Mouse (Mus musculus) ovary, postnatal 36 days (tissue): Measurements from ENCODE around the gene Apof.
A peak's percentile ranks its signal among the peaks of the same experiment; 100 is the strongest.
"Not testable (repeated sequence)": the region's sequence is repeated elsewhere in the genome, so short reads cannot be mapped to it uniquely, and the experiment has no call there.

ENCODE experiments used
- DNase-seq: peaks from one replicate; pipeline ENCODE4 v3.0.0; 2022; ENCODE audit warnings: low spot score, mixed read lengths

Gene Apof

GRCm38 (mm10) chr10:128258953-128259352 is 9.5 kb upstream of the Apof start:
- no peak for DNase-seq

- DNase-seq = no peak
These were observed 8.5 kb upstream of the Apof start for GRCm38 (mm10) chr10:128259946-128260345.

DNA sequence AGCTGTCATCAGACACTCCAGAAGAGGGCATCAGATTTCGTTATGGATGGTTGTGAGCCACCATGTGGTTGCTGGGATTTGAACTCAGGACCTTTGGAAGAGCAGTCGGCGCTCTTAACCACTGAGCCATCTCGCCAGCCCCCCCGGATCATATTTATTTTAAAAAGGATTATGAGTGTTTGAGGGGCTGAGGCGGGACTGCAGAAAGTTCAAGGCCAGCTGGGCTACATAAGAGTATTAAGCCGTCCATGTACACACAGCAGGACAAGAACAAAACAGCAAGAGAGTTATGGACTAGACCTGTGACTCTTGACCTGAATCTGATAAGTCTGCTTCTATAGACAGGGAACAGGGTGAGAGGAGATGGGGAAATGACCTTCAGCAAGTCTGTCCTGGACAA is 8.1 kb upstream of the Apof start:
- not testable (repeated sequence) for DNase-seq

DNA sequence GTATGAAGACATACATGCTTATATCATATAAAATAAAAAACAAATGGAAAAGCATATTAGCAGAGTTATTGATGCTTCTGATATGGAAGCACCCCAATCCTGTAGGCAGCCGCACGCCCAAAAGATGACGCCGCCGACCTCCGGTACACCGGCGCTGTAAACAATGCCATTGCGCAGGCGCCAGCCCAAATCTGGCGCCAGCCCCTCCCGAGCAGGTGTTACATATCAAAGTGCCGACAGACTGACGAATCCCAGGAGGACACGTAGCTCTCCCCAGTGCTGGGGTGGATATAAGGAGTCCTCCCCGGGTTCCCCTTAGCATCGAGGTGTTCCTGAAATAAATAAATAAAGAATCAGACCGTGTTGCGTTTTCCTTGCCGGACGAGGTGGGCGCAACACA is 6.2 kb upstream of the Apof start:
- DNase-seq = no peak

GRCm38 (mm10) chr10:128263393-128264310 is 4.8 kb upstream of the Apof start:
- DNase-seq = no peak

GRCm38 (mm10) chr10:128269206-128269910 is 887 bp downstream of the Apof start:
- no peak for DNase-seq

GRCm38 (mm10) chr10:128270287-128270841 is 1.9 kb downstream of the Apof start, which contains the start of gene Stat2:
Gene Stat2, plus strand, starts transcription at chr10:128270559.
- DNase-seq = peak; percentile 95

DNA sequence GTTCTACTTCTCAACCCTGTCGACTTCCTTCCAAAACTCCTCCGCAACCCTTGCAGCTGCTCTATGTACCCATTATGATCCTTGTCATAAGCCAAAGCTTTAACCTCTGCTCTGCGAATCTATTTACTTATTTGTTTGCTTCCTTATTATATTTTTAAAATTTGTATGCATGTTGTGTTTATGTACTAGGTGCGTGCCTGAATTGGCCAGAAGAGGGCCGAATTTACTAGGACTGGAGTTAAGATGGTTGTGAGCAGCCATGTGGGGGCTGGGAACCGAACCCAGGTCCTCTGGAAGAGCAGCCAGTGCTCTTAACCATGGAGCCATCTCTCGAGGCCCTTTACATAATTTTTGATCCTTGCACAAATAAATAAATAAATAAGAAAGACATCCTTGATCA is 2.4 kb downstream of the Apof start:
- DNase-seq = no peak

DNA sequence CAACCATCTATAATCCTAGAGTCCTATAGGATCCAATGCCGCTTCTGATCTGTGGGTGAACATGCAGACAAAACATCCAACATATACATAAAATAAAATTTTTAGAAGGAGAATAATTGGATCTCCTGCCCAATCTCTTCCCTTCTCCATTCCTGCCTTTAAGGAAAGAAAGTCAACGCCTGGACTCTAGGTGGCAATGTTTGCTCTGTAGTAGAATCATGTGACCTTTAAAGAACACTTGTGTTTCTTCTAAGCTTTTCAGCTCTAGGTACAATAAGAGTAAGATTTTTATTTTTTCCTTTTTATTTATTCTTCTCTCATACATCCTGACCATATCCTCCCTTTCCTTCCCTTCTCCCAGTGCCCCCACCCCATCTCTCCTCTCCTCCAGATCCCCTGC is 3.4 kb downstream of the Apof start:
- no peak for DNase-seq

DNA sequence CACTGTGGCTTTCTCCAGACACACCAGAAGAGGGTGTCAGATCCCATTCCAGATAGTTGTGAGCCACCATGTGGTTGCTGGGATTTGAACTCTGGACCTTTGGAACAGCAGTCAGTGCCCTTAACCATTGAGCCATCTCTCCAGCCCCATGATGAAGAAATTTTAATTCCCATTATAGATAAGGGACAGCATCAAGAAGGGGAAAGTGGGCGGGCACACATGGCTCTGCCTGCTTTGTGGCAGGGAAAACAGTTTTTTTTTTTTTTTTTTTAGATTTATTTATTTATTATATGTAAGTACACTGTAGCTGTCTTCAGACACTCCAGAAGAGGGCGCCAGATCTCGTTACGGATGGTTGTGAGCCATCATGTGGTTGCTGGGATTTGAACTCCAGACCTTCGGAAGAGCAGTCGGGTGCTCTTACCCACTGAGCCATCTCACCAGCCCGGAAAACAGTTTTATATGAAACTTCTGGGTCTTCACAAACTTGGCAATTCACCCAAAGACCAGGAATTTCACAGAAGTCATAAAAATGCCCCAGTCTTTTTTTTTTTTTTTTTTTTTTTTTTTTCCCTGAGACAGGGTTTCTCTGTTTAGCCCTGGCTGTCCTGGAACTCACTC is 4.5 kb downstream of the Apof start:
- DNase-seq = not testable (repeated sequence)

- not testable (repeated sequence) for DNase-seq
These were observed 6.9 kb downstream of the Apof start for GRCm38 (mm10) chr10:128275374-128275773.

DNA sequence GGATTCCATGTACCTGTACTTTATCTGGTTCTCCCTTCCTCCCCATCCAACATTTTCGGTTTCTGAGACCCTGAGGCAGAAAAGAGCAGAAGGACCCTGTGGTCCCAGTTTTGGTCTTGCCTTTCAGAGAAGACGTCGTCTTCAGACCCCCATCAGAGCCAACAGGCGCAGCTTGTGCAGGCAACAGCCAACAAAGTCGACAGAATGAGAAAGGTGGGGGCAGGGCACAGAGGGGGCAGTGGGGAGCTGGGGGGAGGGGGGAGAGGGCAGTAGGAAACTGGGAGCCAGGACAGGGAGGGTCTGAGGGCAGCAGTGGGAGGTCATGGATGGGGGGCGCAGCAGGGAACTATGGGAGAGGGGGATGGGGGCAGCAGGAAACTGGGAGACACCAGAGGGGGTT is 9.7 kb downstream of the Apof start:
- DNase-seq = no peak

DNA sequence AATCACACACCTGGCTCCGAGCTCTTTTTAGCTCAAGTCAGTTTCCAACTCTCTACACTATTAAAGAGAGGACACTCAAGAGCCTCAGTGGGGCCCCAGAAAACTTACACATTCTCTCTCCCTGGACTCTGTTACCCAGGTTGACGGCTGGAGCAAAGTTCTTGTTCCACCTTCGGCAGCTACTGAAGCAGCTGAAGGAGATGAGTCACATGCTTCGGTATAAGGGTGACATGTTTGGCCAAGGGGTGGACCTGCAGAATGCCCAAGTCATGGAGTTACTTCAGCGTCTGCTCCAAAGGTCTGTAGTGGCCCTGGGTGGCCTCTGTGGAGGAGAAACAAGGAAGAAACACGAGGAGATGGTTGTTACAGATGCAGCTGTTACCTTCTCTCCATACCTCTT is 12.5 kb downstream of the Apof start:
- no peak for DNase-seq

GRCm38 (mm10) chr10:128281682-128282081 is 13.2 kb downstream of the Apof start:
- DNase-seq = no peak

DNA sequence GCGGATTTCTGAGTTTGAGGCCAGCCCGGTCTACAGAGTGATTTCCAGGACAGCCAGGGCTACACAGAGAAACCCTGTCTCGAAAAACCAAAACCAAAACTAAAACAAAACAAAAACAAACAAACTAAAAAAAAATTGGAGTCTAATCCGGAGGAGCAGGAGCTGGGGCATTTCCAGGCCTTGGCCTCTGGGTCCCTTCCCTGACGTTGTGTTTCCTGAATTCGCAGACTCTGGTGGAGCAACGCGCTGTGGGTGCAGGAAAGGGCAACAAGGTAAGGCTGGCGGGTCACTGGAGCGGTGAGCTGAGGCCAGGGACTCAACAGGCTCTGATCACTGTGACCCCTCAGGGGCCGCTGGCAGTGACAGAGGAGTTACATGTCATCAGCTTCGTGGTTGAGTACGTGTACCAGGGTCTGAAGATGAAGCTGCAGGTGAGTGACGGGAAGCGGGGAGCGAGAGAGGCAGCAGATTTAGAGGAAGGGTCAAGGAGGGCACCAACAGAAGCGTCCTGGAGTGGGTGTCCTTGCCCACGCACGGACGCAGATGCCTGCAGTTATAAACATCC is 14.5 kb downstream of the Apof start:
- no peak for DNase-seq

DNA sequence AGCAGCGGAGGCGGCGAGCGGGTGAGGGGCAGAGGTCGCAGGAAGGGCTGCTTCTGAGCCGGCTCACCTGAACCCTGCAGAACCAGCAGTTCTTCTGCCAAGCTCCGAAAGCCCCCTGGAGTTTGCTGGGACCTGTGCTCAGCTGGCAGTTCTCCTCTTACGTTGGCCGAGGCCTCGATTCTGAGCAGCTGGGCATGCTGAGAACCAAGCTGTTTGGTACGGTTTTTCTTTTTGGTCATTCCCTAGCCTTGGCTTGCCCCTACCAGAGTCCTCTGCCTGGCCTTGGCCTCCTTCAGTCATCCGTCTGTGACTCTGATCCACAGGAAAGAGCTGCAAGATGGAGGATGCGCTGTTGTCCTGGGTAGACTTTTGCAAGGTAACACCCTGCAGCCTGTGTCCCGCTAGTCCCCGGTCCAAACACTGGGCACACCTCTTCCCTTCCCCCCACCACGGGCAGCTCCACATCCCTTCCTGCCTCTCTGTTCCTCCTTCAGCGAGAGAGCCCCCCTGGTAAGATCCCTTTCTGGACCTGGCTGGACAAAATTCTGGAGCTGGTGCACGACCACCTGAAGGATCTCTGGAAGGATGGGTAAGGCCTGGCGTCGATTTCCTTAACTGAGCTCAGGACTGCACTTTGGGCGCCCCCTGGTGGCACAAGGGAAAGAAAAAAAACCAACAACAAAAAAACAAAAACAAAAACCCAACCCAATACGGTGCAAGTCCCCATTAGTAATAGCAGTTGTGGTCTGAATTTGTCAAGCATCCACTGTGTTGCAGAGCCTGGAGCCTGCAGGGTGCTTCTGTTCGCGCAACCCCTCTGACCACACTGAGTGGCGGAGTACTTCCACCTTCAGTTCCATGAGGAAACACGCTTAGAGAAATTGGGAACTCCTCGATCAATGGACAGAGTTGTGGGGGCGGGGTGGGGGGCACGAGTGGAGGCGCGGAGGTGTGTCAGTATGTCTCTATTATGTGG is 15.4 kb downstream of the Apof start:
- DNase-seq = peak; percentile 62

DNA sequence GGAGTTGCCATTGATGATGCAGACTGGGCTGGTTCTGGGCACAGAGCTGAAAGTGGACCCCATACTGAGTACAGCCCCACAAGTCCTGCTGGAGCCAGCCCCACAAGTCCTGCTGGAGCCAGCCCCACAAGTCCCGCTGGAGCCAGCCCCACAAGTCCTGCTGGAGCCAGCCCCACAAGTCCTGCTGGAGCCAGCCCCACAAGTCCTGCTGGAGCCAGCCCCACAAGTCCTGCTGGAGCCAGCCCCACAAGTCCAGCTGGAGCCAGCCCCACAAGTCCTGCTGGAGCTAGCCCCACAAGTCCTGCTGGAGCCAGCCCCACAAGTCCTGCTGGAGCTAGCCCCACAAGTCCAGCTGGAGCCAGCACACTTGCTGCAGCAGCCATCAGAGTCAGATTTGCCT is 22.1 kb downstream of the Apof start:
- not testable (repeated sequence) for DNase-seq

DNA sequence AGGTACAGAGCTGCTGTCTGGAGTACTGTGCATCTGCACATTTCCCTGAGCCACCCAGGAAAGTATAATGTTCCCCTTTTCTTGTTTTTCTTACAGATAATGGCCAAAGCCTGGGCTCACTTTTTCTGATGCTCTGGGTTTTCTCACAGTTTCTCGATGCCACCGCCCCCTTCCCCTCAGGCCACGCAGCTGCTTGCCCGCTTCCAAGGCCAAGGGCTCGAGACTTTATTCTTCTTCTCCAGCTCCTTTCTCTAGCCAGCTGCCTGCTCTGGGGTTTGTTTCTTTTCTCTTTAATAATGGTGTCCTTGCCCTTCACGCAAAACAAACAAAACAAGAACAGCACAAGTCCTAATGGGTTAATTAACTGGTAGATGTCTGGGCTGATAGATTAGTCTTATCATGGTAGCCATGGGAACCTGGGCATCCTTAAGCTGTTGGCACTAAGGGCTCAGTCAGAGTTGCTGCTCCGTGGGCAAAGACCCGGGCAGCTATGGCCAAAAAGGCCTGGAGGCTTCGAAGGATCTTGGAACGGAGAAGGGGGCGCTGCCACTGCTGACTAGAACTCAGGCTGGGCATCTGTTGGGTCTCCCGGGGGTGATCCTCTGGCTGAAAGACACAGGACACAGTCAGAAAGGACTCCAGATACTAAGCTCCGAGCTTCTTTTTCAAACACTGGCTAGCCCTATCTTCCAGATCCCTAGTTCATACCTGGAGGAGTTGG is 28.1 kb downstream of the Apof start:
- peak; percentile 23 for DNase-seq

DNA sequence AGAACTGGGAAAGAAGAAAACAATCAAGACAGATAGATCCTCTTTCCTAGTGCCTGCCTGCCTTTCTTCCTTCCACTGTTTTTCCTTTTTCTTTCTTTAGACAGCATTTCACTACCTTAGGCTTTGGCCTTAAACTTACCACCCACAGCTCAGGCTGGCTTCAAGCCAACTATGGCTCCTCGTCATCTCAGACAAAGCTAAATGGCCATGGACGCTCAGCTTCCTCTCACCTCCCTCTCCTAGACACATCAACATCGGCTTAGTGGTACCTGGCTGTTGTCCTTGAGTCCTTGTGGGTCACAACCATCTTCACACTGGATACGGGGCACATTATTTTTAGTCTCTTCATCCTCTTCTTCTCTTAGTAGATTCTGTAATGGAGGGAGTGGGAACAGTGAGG is 28.8 kb downstream of the Apof start:
- DNase-seq = peak; percentile 30

- DNase-seq = peak; percentile 55
These were observed 29.2 kb downstream of the Apof start for GRCm38 (mm10) chr10:128297622-128298021.
